Mouse (Mus musculus) kidney, postnatal 36 days (tissue): ENCODE data around the gene Hist3h2a.
A peak's percentile ranks its signal among the peaks of the same experiment; 100 is the strongest.
"Not testable (repeated sequence)": the region's sequence is repeated elsewhere in the genome, so short reads cannot be mapped to it uniquely, and the experiment has no call there.

Experiments
- DNase-seq, 2 experiments: peaks; one replicate each; pipeline ENCODE4 v3.0.0; 2021 to 2022; ENCODE audit warnings: mixed read lengths in 2 of 2

Hist3h2a gene

DNA sequence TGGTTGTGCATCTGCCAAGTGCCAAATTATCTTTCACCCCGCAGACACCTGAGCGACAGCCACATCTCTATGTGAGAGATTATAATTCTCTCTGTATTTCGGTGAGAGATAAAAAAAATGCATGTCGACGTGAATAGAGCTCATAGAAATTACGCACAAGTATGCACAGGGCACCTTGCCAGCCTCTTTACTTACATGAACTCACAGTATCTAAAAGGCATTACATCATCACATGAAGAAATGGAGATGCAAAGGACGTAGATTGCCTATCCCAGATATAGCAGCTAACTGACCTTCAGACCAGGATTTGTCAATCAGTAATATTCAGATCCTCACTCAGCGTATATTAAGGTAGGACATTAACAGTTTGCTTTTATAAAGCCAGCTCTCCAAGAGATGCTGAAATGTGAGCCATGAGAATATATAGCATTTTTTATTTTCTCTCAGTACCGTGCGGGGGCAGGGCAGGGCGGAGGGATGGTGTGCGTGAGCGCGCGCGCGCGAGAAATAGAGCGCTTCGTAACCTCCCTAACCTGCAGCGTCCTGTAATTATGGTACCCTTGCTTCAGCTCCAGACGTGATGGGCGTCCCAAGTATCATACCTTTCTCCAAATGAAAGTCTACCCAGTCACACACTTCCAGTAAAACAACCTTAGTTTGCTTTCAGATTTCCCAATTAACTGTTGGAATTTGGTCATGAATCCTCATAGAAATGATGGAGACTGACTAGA lies 6.5 kb upstream of the Hist3h2a start:
- DNase-seq = no peak

DNA sequence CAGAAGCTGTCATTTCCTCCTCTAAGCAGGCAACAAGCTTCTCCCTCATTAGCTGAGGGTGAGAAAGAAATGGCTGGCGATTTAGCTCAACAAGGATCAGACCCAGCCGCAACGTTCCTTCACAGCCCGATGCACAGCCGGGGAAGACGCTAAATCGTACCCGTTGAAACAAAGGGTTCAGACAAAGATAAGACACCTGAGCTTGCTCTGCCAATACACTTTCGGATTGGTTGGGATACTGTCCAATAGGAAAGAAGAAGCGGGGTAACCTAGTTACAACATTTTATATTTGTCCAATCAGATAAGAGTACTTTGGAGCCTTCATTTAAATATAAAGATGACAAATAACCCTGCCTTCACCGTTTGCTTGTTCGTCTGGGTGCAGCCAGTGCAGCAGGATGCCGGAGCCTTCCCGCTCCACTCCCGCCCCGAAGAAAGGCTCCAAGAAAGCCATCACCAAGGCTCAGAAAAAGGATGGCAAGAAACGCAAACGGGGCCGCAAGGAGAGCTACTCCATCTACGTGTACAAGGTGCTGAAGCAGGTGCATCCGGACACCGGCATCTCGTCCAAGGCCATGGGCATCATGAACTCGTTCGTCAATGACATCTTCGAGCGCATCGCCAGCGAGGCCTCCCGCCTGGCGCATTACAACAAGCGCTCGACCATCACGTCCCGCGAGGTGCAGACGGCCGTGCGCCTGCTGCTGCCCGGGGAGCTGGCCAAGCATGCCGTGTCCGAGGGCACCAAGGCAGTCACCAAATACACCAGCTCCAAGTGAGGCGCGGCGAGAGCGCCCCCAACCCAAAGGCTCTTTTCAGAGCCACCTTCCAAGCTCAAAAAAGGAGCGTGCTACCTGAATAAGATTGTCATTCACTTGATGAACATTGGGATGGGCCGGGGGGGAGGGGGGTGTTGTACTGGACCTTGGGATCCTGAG lies 5.7 kb upstream of the Hist3h2a start, which contains the start of gene Hist3h2ba:
TSS of gene Hist3h2ba (plus strand) at position 379 of the 938 bp plus-strand sequence.
- peak; percentile 61 to 76 for DNase-seq

DNA sequence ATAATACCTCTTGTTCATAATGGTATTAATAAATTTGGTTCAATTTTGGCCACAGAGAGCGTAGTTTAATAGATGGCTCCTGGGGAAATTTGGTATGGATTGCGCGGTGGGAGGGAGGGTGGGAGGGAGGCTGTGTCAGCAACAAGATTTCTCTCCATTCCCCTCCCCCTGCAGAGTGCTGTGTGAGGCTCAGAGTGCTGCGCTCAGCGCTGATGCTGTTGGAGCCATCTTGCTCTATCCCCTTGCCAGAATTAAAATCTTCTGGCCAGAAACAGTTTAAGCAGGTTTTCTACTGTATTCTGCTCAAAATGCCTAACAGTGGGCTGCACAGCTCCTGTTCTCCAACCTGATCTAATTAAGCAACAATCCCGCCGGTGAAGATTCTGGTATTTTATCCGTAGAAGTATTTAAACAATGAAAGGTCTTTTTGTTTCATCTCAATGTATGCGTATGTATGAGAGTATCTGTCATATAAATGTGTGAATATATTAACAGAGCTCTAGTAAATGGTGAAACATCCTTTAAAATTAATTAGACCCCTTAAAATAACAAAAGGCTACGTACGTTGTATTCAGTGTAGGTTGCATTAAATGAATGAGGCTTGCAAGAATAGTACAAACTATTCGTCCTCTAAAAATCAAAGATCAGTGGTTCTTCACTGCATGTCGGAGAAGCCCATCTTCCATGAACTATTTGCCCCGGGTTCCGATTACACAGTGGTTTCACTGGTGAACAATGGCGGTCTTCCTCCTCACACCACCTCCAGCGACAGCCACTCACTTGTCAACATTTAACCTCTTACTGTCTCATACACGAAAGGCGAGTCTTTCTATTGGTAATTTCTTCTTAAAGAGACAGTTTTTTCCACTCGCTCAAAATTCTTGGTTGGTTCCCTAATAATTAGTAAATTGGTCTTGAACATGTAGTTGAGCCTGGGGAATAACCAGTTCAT lies 4.7 kb upstream of the Hist3h2a start:
- no peak for DNase-seq

DNA sequence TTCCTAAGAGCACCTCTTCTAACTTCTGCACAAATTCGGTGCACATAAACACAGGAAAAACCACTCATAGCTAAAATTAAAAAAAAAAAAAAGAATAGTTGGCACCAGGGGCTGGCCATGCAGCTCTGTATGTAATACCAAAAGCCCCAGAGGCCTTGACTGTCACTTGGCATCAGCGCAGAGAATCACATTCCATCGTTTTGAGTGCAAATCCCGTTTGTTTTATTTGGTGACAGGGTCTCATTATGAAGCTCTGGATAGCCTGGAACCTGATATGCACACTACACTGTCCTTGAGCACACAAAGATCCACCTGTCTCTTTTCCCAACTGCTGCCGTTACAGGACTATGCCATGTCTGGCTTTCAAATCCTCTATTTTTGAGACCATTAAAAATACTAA lies 3.3 kb upstream of the Hist3h2a start:
- no peak for DNase-seq

DNA sequence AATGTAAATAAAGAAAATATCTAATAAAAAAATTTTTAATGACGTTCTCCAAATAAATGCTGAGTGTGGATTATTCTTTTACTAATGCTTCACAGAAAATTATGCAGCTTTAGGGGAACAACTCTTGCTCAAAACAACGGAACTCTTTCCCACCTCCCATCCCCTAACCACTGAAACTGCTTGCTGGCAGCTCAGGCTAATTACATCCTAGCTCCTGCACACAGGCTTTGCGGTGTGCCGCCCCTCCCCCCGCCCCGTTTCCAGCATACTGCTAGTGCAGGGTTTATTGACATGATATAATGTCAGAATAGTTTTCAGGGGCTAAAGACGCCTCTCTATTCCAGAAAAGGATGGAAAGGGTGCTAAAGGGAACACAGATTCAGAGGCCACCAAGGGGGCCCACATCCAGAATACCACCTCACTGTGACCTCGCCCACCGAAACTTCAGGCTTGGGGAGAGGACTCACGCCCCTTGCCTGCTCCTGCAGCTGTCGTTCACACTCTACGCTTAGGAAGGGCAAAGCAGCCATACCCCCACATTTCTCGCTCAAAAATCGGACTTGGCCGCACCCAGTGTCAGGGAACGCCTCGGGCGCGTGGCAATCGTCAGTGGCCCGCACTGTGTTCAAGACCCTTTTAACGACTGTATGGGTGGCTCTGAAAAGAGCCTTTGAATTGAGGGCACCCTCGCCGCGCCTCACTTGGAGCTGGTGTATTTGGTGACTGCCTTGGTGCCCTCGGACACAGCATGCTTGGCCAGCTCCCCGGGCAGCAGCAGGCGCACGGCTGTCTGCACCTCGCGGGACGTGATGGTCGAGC lies 925 bp upstream of the Hist3h2a start:
- peak in 1 of 2 experiments; percentile 47 for DNase-seq

DNA sequence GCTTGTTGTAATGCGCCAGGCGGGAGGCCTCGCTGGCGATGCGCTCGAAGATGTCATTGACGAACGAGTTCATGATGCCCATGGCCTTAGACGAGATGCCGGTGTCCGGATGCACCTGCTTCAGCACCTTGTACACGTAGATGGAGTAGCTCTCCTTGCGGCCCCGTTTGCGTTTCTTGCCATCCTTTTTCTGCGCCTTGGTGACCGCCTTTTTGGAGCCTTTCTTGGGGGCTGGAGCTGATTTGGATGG lies 390 bp upstream of the Hist3h2a start:
- not testable (repeated sequence) for DNase-seq

DNA sequence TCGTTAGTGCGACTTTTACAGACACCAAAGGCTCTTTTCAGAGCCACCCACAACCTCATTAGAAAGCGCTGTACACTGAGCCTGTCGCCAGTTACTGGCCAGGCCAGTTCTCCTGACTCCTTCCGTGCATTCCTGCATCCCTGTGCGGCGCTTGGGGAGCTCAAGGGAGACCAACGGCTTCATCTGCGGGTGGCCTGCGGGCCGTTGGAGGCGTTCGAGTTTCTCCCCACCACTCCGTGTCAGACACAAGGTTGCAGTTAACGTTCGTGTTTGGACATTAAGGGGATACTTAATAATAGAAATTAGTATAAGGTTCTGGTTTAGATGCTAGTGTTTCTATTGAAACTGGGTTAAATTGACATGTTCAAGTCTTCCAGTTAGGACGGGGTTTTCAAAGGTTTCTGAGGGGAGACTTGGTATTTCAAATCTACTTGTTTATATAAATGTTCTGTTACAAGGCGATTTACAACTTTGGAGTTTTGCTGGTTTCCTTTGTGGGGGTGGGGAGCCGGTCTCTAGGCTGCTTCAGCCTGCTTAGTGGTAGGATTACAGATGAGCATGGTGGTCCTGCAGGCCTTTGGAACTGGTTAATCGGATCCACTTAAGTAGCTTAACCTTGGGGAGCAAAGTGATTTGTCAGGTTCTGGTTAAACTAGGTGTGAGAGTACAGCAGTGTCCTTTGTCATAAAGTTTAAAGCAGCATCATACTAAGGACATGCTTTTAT lies 820 bp downstream of the Hist3h2a start:
- DNase-seq = peak in 1 of 2 experiments; percentile 37

DNA sequence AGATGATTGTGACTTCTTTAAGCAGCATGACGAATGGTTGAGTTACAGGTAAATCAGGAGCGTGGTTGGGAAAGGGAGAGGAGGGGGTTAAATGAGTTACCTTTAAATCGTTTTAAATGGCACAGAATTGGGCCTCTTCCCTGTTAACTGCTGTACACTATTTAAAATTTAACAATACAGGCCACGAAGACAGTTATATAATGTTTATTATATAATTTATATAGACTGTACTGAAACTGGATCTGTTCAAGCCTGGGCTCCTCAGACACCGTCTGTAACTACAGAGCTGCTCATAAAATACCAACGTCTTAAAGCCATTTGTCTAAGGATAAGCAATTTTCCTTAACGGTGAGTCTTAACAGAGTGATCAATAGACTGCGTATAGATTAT lies 1.4 kb downstream of the Hist3h2a start:
- no peak for DNase-seq

DNA sequence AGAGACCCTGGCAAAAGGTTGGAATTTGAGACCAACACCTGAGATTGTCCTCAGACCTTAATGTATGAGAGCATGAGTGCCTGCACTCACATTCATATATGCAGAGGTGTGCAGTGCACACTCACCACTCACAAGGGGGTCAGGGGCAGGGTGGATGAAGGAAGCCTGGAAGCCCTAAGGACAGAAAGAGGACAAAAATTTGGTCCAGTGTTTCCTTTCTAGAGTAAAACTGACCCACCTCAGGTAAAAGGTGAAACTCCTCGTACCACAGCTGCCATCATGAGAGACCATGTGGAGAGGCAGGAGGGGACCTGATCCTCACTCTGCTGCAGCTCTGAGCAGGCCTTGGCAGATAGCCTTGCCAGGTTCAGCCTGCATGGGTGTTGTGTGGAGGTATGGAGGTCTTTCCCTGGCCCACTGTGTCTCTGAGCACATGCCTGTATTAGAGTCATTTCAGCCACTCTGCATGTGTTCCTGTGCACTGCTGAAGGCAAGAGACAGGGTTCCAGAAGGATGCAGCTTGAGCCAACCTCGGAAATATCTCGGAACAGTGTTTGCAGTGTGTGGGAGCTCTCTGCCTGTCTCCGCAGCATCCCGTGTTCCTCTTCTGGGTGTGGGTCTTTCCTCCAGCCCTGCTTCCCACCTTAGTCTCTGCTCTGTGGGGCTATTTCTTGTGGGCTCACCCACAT lies 2.9 kb downstream of the Hist3h2a start:
- no peak for DNase-seq

DNA sequence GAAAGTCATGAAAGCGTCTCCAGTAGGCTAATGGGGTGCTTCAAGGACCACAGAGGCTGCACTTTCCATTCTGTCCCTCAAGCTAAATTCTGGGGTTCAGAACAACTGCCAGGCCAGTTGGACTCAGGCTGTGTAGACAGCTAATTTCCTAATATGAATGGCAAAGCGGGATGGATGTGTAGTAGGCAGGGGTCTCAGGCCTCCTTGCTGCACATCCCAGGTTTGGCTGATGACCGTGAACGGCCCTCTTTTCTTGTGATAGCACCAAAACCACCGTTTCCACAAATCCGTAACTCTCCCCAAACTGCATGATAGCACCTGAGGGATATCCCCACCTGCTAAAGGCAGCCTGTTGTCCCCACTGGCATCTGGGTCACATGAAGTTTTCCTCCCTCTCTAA lies 4.1 kb downstream of the Hist3h2a start:
- no peak for DNase-seq

DNA sequence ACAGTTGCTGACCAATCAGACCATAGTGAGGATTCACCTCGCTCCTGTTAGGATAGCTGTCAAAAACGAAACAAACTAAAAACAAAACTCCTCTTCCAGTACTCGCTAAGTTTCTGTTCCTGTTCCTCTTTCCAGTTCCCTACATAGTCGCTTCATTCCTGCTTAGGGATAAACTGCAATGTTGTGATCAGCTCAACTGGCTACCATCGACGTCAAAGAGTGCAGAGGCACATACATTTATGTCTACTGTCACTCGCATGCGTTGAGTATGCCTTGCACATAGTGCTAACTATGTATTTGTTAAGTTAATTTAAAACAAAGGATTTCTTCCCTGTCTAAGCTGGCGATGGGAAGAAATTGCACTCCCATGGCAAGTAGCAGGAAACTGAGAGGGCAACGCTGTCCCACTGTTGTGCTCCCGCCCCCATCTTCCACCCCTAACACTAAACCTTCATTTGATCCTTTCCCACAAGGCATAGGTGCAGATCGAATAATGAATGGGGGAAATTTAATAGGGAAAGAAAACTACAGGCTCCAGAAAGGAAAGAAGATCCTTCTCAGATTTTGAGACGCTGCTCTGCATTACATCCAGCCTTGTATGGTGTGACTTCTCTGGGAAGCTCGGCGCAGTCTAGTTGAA lies 4.8 kb downstream of the Hist3h2a start:
- no peak for DNase-seq

DNA sequence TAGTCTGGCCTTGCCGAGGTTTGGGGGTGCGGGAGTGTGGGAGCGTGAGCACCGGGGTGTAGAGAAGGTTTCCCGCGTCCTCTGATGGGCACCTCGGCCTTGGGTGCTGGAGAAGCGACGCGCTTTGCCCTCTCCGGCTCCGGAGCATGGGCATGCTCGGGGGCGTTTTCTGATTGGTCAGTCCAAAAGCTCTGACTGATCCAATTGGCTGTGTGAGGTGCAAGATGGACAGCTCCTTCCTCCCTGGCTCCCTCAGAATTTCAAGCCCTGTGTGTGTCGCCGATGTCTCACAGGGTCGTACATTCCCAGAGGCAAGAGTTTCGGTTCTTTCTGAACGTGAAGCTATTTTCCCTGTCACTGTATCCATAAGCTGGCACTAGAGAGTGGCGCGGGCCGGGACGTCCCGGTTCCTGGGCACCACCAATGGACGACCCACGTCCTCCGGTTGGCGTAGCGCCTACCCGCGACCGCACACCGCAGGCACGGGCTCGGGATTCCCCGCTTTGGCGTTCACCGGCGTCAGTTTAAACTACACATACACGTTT lies 5.5 kb downstream of the Hist3h2a start:
- peak; percentile 88 to 92 for DNase-seq

DNA sequence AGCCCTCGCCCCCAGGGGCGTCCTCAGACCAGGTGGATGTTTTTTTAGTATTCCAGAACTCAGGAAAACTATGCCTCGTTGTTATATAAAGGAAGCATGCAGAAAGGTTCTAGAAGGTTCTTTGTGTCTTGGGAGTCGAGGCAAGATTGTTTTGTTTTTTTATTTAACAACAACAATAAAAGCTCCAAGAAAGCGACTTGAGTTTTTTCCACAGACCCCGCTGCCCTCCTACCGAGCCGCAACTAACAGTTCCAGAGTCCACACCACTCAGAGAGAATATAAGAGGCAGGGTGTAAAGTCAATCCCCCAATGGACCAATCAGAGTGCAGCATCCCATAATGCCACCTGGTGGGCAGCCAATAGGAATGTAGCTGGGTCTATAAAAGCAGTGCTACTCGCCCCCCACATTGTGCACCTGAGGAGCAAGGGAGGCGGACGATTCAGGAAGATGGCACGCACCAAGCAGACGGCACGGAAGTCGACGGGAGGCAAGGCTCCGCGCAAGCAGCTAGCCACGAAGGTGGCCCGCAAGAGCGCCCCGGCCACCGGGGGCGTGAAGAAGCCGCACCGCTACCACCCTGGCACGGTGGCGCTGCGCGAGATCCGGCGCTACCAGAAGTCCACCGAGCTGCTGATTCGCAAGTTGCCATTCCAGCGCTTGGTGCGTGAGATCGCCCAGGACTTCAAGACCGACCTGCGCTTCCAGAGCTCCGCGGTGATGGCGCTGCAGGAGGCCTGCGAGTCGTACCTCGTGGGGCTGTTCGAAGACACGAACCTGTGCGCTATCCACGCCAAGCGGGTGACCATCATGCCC lies 7.1 kb downstream of the Hist3h2a start:
- DNase-seq = no peak

DNA sequence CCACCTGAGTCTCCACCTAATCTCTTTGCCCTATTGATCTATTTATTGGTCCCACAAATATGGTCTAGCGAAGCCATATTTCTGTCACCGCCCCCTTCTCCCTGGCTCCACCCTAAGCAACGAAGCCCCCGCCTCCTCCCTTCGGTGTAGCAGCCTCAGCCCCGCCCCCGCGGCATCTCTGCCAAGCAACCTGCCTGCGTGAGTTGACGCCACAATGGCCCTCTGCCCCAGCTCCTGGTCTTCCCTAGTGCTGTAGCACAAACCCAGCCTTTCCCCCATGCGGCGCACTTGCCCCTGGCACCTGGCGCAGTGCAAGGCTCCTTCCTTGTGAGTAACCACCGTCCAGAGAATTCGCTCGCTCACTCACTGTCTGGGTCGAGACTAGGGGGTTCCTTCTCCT lies 9.1 kb downstream of the Hist3h2a start:
- peak; percentile 67 to 88 for DNase-seq

DNA sequence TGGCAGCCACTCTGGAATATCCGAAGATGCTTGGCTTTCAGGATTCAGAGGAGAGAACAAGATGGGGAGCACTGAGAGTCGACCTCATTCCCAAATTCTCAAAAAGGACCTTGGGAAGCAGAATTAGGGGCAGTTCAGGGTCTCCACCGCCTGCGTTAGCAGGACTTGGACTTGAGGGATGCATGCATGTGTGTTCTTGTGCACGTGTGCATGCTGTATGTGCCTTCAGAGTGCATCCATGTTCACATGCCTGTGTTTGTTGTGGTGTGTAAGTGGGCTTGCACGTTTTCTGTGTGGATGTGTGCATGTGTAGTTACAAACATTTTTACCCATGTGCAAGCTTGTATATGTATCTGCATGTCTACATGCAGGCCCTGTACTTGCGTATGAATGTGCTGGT lies 9.7 kb downstream of the Hist3h2a start:
- DNase-seq = no peak

DNA sequence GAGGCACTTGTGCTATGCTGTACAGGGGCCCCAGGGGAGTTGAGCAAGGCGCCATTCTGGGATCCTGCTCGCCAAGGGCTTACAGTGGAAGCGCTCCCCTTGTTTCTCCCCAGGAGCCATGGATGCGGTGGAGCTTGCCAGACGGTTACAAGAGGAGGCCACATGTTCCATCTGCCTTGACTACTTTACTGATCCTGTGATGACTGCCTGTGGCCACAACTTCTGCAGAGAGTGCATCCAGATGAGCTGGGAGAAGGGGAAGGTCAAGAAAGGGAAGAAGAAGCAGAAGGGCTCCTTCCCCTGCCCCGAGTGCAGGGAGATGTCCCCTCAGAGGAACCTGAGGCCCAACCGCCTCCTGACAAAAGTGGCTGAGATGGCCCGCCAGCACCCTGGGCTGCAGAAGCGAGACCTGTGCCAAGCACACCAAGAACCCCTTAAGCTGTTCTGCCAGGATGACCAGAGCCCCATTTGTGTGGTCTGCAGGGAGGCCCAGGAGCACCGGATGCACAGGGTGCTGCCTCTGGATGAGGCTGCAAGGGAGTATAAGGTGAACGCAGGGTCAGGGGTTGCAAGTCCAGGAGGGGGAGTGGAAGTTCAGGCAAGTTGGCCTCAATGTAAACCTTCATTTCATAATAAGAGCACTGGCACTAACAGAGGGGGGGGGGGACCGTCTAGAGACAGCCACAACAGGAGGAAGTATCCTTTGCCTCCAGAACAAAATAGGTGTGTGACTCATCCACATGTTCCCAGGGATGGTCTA lies 10.7 kb downstream of the Hist3h2a start:
- no peak for DNase-seq

DNA sequence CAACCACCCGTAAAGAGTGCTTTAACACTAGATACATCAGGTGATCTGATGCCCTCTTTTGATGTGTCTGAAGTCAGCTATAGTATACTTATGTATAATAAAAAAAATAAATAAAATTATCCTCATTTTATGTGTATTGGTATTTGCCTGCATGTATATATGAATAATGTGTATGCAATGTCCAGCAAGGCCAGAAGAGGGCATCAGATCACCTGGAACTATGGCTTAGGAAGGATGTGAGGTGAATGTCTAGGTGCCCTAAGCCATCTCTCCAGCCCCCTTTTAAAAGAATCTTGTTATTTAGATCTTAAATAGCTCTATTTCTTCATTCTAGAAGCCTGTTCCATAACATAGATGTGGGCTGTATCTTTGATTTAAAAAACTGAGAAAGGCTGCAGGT lies 12.9 kb downstream of the Hist3h2a start:
- DNase-seq = peak; percentile 46 to 66

DNA sequence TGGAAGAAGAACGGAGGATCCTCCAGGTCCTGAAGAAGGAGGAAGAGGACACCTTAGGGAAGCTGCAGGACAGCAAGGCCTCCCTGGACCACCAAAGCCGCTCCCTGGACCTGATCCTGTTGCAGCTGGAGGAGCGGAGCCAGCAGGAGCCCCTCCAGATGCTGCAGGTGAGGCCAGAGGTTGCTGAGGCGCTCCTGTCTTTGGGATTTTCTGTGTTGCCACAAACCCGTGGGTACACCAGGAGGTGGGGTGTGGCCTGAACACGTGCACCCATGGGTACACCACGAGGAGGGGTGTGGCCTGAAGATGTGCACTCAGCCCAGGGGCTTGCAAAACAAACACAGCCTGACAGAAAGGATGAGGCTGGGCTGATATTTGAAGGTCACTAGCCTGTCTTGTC lies 14.1 kb downstream of the Hist3h2a start:
- DNase-seq = no peak
